Mouse (Mus musculus) MEL (cell line): ENCODE measurements at regions not wholly inside any gene's neighbourhood (a gene's known extent, or its start where the extent isn't known, plus 50 kb on each side); places are given as distances from the start of the nearest gene placed in this dataset.

ENCODE experiments used
- DNase-seq: peaks from one replicate; pipeline ENCODE4 v3.0.0; 2011; ENCODE audit warnings: low read depth, low spot score
- H3K27ac ChIP-seq: 2 replicates; pipeline ENCODE4 v1.5.1; 2012; ENCODE audit warnings: low read depth, mild to moderate bottlenecking, control low read depth, low read length, moderate library complexity; ENCODE audit not compliant: control insufficient read depth
- H3K27me3 ChIP-seq, 2 experiments: fragments of 150-350 bp in 1 of 2; sonication (generic) in 1 of 2; 2 replicates each; pipeline ENCODE4 v1.6.1; 2012; ENCODE audit warnings: low read length in 2 of 2, mild to moderate bottlenecking in 2 of 2, improper control_type of control experiment in 1 of 2, moderate library complexity in 1 of 2; ENCODE audit not compliant: insufficient read depth in 2 of 2, control insufficient read depth in 1 of 2
- H3K36me3 ChIP-seq, 2 experiments: 2 replicates each; pipeline ENCODE4 v1.6.1; 2012 to 2014; ENCODE audit warnings: low read length in 2 of 2, improper control_type of control experiment in 1 of 2, inconsistent platforms in 1 of 2, mild to moderate bottlenecking in 1 of 2; ENCODE audit not compliant: insufficient read depth in 2 of 2, control insufficient read depth in 1 of 2
- H3K4me1 ChIP-seq, 2 experiments: fragments of 150-350 bp in 1 of 2; sonication (generic) in 1 of 2; 2 replicates each; pipeline ENCODE4 v1.6.1; 2012; ENCODE audit warnings: low read length in 2 of 2, improper control_type of control experiment in 1 of 2, mild to moderate bottlenecking in 1 of 2; ENCODE audit not compliant: insufficient read depth in 2 of 2, control insufficient read depth in 1 of 2
- H3K4me3 ChIP-seq, 2 experiments: fragments of 150-350 bp in 1 of 2; sonication (generic) in 1 of 2; 2 replicates each; pipeline ENCODE4 v1.5.1; 2012; ENCODE audit warnings: low read depth in 2 of 2, low read length in 2 of 2, mild to moderate bottlenecking in 2 of 2, moderate library complexity in 2 of 2, control low read depth in 1 of 2, improper control_type of control experiment in 1 of 2; ENCODE audit not compliant: control insufficient read depth in 1 of 2, insufficient read depth in 1 of 2
- H3K79me2 ChIP-seq: 2 replicates; pipeline ENCODE4 v1.6.1; 2012; ENCODE audit warnings: mild to moderate bottlenecking, low read length, moderate library complexity; ENCODE audit not compliant: control insufficient read depth, poor library complexity, insufficient read depth
- H3K9ac ChIP-seq: 2 replicates; pipeline ENCODE4 v1.6.1; 2012; ENCODE audit warnings: low read depth, mild to moderate bottlenecking, control low read depth, low read length, moderate library complexity; ENCODE audit not compliant: control insufficient read depth, poor library complexity, severe bottlenecking
- H3K9me3 ChIP-seq: fragments of 150-350 bp; sonication (generic); replicated peaks from 2 replicates; pipeline ENCODE4 v1.6.1; 2012; ENCODE audit warnings: mild to moderate bottlenecking, low read length, improper control_type of control experiment, moderate library complexity; ENCODE audit not compliant: insufficient read depth
- BHLHE40 ChIP-seq: IDR thresholded peaks from 2 replicates; pipeline ENCODE4 v1.6.1; 2012; ENCODE audit warnings: low read depth, mild to moderate bottlenecking, inconsistent platforms, low read length, improper control_type of control experiment, borderline replicate concordance
- CTCF ChIP-seq, 3 experiments: IDR thresholded peaks in 2 of 3; conservative IDR thresholded peaks in 1 of 3; 2 replicates each; pipeline ENCODE4 v1.5.1; 2011 to 2012; ENCODE audit warnings: low read length in 3 of 3, low read depth in 2 of 3, mild to moderate bottlenecking in 2 of 3, improper control_type of control experiment in 1 of 3, inconsistent platforms in 1 of 3, mixed read lengths in 1 of 3, moderate library complexity in 1 of 3; ENCODE audit not compliant: control insufficient read depth in 1 of 3, insufficient read depth in 1 of 3, poor library complexity in 1 of 3, severe bottlenecking in 1 of 3
- ELF1 ChIP-seq: IDR thresholded peaks from 2 replicates; pipeline ENCODE4 v1.6.1; 2014; ENCODE audit warnings: low read depth, mild to moderate bottlenecking, inconsistent platforms, low read length, improper control_type of control experiment, moderate library complexity
- GABPA ChIP-seq: IDR thresholded peaks from 2 replicates; pipeline ENCODE4 v1.6.1; 2012; ENCODE audit warnings: low read depth, mild to moderate bottlenecking, inconsistent platforms, low read length, improper control_type of control experiment, moderate library complexity
- HCFC1 ChIP-seq: IDR thresholded peaks from 2 replicates; pipeline ENCODE4 v1.6.1; 2012; ENCODE audit warnings: low read depth, mild to moderate bottlenecking, inconsistent platforms, low read length, improper control_type of control experiment, moderate library complexity
- KAT2A ChIP-seq: conservative IDR thresholded peaks from 2 replicates; pipeline ENCODE4 v1.6.1; 2012; ENCODE audit warnings: low read depth, low read length, improper control_type of control experiment, inconsistent platforms
- MAFK ChIP-seq: IDR thresholded peaks from 2 replicates; pipeline ENCODE4 v1.6.1; 2011; ENCODE audit warnings: low read depth, mild to moderate bottlenecking, low read length, improper control_type of control experiment, borderline replicate concordance
- MAX ChIP-seq: IDR thresholded peaks from 2 replicates; pipeline ENCODE4 v1.6.1; 2011; ENCODE audit warnings: low read length, improper control_type of control experiment
- MEF2A ChIP-seq: IDR thresholded peaks from 2 replicates; pipeline ENCODE4 v1.6.1; 2014; ENCODE audit warnings: low read depth, mild to moderate bottlenecking, inconsistent platforms, low read length, improper control_type of control experiment; ENCODE audit not compliant: poor library complexity, insufficient replicate concordance, severe bottlenecking; ENCODE audit errors: extremely low read depth
- MXI1 ChIP-seq: IDR thresholded peaks from 2 replicates; pipeline ENCODE4 v1.6.1; 2011; ENCODE audit warnings: mild to moderate bottlenecking, low read depth, low read length, improper control_type of control experiment
- MYC ChIP-seq: IDR thresholded peaks from 2 replicates; pipeline ENCODE4 v1.6.1; 2011; ENCODE audit warnings: low read depth, mild to moderate bottlenecking, low read length, improper control_type of control experiment, moderate library complexity
- NELFE ChIP-seq: IDR thresholded peaks from 2 replicates; pipeline ENCODE4 v1.6.1; 2011; ENCODE audit warnings: low read depth, low read length, improper control_type of control experiment
- NRF1 ChIP-seq: IDR thresholded peaks from 2 replicates; pipeline ENCODE4 v1.6.1; 2014; ENCODE audit warnings: low read depth, mild to moderate bottlenecking, inconsistent platforms, low read length, improper control_type of control experiment, moderate library complexity; ENCODE audit not compliant: poor library complexity, insufficient read depth, severe bottlenecking
- POLR2A ChIP-seq, 2 experiments: IDR thresholded peaks; 2 replicates each; pipeline ENCODE4 v1.6.1; 2011 to 2012; ENCODE audit warnings: low read length in 2 of 2, mild to moderate bottlenecking in 2 of 2, control low read depth in 1 of 2, improper control_type of control experiment in 1 of 2, low read depth in 1 of 2, moderate library complexity in 1 of 2; ENCODE audit not compliant: control insufficient read depth in 1 of 2, insufficient read depth in 1 of 2, poor library complexity in 1 of 2
- SMC3 ChIP-seq: IDR thresholded peaks from 2 replicates; pipeline ENCODE4 v1.6.1; 2011; ENCODE audit warnings: low read depth, low read length, improper control_type of control experiment
- TBP ChIP-seq: IDR thresholded peaks from 2 replicates; pipeline ENCODE4 v1.8.0; 2011; ENCODE audit warnings: low read depth, low read length, improper control_type of control experiment
- USF1 ChIP-seq: IDR thresholded peaks from 2 replicates; pipeline ENCODE4 v1.6.1; 2014; ENCODE audit warnings: low read depth, mild to moderate bottlenecking, inconsistent platforms, low read length, improper control_type of control experiment, moderate library complexity
- ZC3H11A ChIP-seq: IDR thresholded peaks from 2 replicates; pipeline ENCODE4 v1.6.1; 2012; ENCODE audit warnings: low read depth, mild to moderate bottlenecking, inconsistent platforms, low read length, improper control_type of control experiment
- ZNF384 ChIP-seq: IDR thresholded peaks from 2 replicates; pipeline ENCODE4 v1.6.1; 2012; ENCODE audit warnings: low read depth, mild to moderate bottlenecking, inconsistent platforms, low read length, improper control_type of control experiment

DNA sequence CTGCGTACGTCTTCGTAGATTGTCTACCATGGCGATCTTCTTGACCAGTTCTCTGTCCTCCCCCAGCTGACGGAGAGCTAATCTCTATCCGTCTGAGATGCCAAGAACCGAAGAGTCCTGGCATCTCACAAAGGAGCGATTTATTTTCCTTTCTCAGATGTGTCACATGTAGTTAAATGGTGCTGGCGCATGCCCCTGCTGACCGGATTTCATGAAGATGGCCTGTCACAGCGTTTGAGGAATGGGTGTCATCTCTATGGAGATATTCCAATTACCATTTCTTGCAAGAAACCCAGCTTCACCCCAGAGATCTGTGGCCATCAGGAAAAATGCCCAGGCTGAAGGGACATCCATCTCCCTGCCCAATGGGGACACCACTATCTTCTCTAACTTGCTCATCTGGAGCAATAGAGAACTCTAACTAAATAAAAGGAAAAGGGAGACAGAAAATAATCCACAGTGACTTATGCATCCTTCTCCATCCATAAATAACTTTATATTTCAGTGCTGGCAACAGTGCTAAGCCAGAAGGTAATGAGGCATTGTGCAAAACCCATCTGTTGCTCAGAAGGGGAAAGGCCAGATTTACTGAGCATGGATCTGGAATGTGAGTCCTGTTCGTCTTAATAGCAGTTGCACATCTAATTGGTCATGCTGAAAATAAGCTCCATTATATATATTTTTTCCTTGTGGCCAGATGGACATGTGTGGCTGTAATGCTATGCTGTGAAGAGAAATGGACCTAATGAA lies 300.2 kb upstream of the Tgfbr2 start:
- TF ChIP-seq ELF1, result no peak
- no peak for TF ChIP-seq BHLHE40
- no peak for TF ChIP-seq USF1
- no peak for TF ChIP-seq GABPA
- TF ChIP-seq HCFC1, result no peak
- TF ChIP-seq POLR2A (IDR thresholded peaks at IDR 0.05; ENCODE audit: control insufficient read depth in 1 of 2, insufficient read depth in 1 of 2, low read depth in 1 of 2, low read length in 2 of 2, poor library complexity in 1 of 2), result no peak
- no peak for TF ChIP-seq MAFK
- no peak for TF ChIP-seq MYC
- TF ChIP-seq ZC3H11A, result no peak
- no peak for TF ChIP-seq MAX
- TF ChIP-seq NRF1, result no peak
- no peak for TF ChIP-seq TBP
- TF ChIP-seq KAT2A, result no peak
- TF ChIP-seq CTCF (IDR thresholded peaks at IDR 0.05 in 2 of 3, conservative IDR thresholded peaks at IDR 0.05 in 1 of 3; ENCODE audit: control insufficient read depth in 1 of 3, insufficient read depth in 1 of 3, low read depth in 2 of 3, low read length in 3 of 3, poor library complexity in 1 of 3, severe bottlenecking in 1 of 3), result no peak
- TF ChIP-seq NELFE, result no peak
- no peak for TF ChIP-seq ZNF384
- TF ChIP-seq MXI1, result no peak
- TF ChIP-seq SMC3, result no peak
- no peak for TF ChIP-seq MEF2A
- Histone ChIP-seq H3K27ac (no peak overlapping the region), H3K79me2 (no peaks in the 10 kb centered on the region), H3K4me3 (no peak overlapping the region), H3K9ac (no peak overlapping the region), H3K4me1 (no peaks in the 10 kb centered on the region), H3K36me3 (no peaks in the 10 kb centered on the region), H3K9me3 (no peaks in the 10 kb centered on the region), H3K27me3 (no peaks in the 10 kb centered on the region)
- no peak for DNase-seq

DNA sequence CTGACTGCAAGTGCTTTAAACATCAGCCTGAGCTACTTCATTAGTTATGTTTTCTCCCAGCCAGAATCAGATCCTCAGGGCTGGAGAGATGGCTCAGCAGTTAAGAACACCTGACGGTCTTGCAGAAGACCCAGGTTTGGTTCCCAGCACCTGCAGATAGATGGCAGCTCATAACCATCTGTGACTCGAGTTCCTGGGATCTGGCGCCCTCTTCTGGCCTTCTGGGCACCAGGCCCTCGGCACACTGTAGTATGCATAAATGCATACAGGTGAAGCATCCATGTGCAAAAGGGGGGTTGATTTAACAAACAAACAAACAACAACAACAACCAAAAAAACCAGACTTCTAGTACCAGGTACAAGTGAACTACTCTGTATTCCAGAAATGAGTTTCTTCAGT lies 297.7 kb upstream of the Tgfbr2 start:
- Histone ChIP-seq H3K9ac (no peak overlapping the region), H3K4me1 (no peaks in the 10 kb centered on the region), H3K36me3 (no peaks in the 10 kb centered on the region), H3K27me3 (no peaks in the 10 kb centered on the region), H3K9me3 (no peaks in the 10 kb centered on the region), H3K4me3 (no peak overlapping the region), H3K27ac (no peak overlapping the region), H3K79me2 (no peaks in the 10 kb centered on the region)
- DNase-seq, result no peak
- TF ChIP-seq SMC3, result no peak
- TF ChIP-seq CTCF (IDR thresholded peaks at IDR 0.05 in 2 of 3, conservative IDR thresholded peaks at IDR 0.05 in 1 of 3; ENCODE audit: control insufficient read depth in 1 of 3, insufficient read depth in 1 of 3, low read depth in 2 of 3, low read length in 3 of 3, poor library complexity in 1 of 3, severe bottlenecking in 1 of 3), result peak in 2 of 3 experiments; percentile 17 to 33; a peak in 4 of 6 replicates
- TF ChIP-seq MAX, result no peak
